Mouse (Mus musculus) stomach, postnatal 0 days (tissue): ENCODE measurements around the gene Dlgap3. TPM values are rescaled to one million over a fixed set of nuclear protein-coding genes. Genes with fewer than 3 reads are reported as not detected.

Experiments
- ATAC-seq: fragments of 200-750 bp; cut with Nextera tagmentation; 2 replicates; pipeline ENCODE4 v1.8.0; 2017; ENCODE audit not compliant: low FRiP score, low TSS enrichment
- DNase-seq: peaks from one replicate; pipeline ENCODE4 v3.0.0-alpha.2; 2016; ENCODE audit warnings: low spot score
- H3K27ac ChIP-seq: fragments of 300-500 bp; sonication (generic); replicated peaks from 2 replicates; pipeline ENCODE4 v1.5.1; 2014; ENCODE audit warnings: mild to moderate bottlenecking, control low read depth
- H3K27me3 ChIP-seq: fragments of 300-500 bp; sonication (generic); 2 replicates; pipeline ENCODE4 v1.6.1; 2014; ENCODE audit warnings: low read length; ENCODE audit not compliant: control insufficient read depth, insufficient read depth
- H3K36me3 ChIP-seq: fragments of 300-500 bp; sonication (generic); 2 replicates; pipeline ENCODE4 v1.6.1; 2014; ENCODE audit warnings: low read length, mixed read lengths; ENCODE audit not compliant: control insufficient read depth, insufficient read depth
- H3K4me1 ChIP-seq: fragments of 300-500 bp; sonication (generic); replicated peaks from 2 replicates; pipeline ENCODE4 v1.6.1; 2014; ENCODE audit warnings: antibody characterized with exemption; ENCODE audit not compliant: control insufficient read depth, insufficient read depth
- H3K4me2 ChIP-seq: fragments of 300-500 bp; sonication (generic); replicated peaks from 2 replicates; pipeline ENCODE4 v1.6.1; 2014; ENCODE audit warnings: low read depth, mild to moderate bottlenecking, control low read depth, moderate library complexity
- H3K4me3 ChIP-seq: fragments of 300-500 bp; sonication (generic); 2 replicates; pipeline ENCODE4 v1.5.1; 2014; ENCODE audit warnings: low read depth, low read length, control low read depth
- H3K9ac ChIP-seq: fragments of 300-500 bp; sonication (generic); 2 replicates; pipeline ENCODE4 v1.6.1; 2014; ENCODE audit warnings: mild to moderate bottlenecking, low read length, control low read depth, mixed read lengths
- H3K9me3 ChIP-seq: fragments of 300-500 bp; sonication (generic); 2 replicates; pipeline ENCODE4 v1.6.1; 2016; ENCODE audit warnings: low read length; ENCODE audit not compliant: control insufficient read depth
- CTCF ChIP-seq: IDR thresholded peaks from 2 replicates; pipeline ENCODE4 v1.5.1; 2016; ENCODE audit warnings: antibody characterized with exemption, low read depth, mild to moderate bottlenecking, moderate library complexity
- EP300 ChIP-seq: optimal IDR thresholded peaks from 2 replicates; pipeline ENCODE3; 2016; ENCODE audit warnings: antibody characterized with exemption
- WGBS: fragments of 180-500 bp; shearing (Covaris S2); extraction: QIAGEN DNeasy Blood & Tissue Kit; methylation state at CpG from one replicate; pipeline ENCODE4 v1.1.7; 2014; 5-methylcytosine and 5-hydroxymethylcytosine counted together
- polyA plus RNA-seq: library from polyadenylated mRNA; unstranded; fragments of >200 nt; fragmentation: Nextera tagmentation; extraction: Ambion mirVana; gene quantifications from 2 replicates; pipeline ENCODE4 v1.2.1, GENCODE M21; 2015

Dlgap3 gene
- polyA plus RNA-seq, 1 experiment from 2014 or later: 0.45 TPM

- H3K27ac ChIP-seq: no peak overlapping the region
- 89% methylated on average over 6 of the region's 6 CpGs for WGBS
- H3K4me2 ChIP-seq: no peak overlapping the region
- ATAC-seq: no peak
- no peak overlapping the region for H3K9ac ChIP-seq
- no peak for DNase-seq
- no peak overlapping the region for H3K4me3 ChIP-seq
- H3K36me3 ChIP-seq: no peaks in the 10 kb centered on the region
- TF ChIP-seq CTCF (no peak), EP300 (no peak)
- H3K27me3 ChIP-seq: no peaks in the 10 kb centered on the region
- no peaks in the 10 kb centered on the region for H3K4me1 ChIP-seq
- H3K9me3 ChIP-seq: no peaks in the 10 kb centered on the region
Measured at GRCm38 (mm10) chr4:127190921-127191320, 21.9 kb downstream of the Dlgap3 start.

GRCm38 (mm10) chr4:127192704-127193103 is 23.7 kb downstream of the Dlgap3 start:
- no peak for TF ChIP-seq CTCF
- TF ChIP-seq EP300: no peak
- H3K27ac ChIP-seq: no peak overlapping the region
- H3K27me3 ChIP-seq: no peaks in the 10 kb centered on the region
- H3K4me1 ChIP-seq: no peaks in the 10 kb centered on the region
- H3K9ac ChIP-seq: no peak overlapping the region
- DNase-seq (no peak), ATAC-seq (no peak)
- H3K36me3 ChIP-seq: no peaks in the 10 kb centered on the region
- WGBS: 70% methylated on average over 8 of the region's 8 CpGs
- no peak overlapping the region for H3K4me3 ChIP-seq
- H3K4me2 ChIP-seq: no peak overlapping the region
- H3K9me3 ChIP-seq: no peaks in the 10 kb centered on the region

DNA sequence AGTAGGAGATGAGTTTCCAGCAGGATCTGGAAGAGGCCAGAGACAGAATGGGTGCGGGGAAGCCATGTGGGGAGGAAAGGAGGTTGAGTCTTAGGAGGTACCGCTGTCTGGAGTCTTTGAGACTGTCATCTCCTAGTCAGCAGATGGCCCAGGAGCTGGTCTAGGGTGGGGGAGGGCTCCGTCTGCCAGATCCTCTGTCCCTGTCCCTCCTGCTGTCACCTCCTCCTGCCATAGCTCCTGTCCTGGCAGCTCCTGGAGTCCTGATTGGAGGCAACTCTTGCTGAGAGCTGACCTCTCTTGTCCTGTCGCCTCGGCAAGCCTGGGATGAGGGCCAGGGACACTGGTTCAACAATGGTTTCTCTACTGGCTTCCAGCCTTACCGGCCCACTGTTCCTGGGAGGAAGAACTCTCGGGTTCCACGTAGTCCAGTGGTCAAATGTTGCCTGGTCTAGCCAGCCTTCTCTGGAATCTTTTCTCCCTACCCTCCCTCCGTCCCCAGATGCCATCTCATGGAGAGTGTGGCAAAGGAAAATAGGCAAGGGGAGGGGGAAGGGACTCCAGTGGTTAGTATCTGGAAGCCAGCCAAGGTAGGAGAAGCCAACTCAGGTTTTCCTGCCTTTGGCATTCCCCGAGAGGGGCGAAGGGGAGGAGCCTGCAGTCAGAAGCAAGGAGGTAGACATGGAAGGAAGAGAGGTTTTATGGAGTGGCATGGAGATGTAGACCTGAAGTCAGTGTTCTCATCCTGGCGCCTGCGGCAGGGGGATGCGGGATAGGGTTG is 24.6 kb downstream of the Dlgap3 start:
- Histone ChIP-seq H3K36me3 (no peaks in the 10 kb centered on the region), H3K27ac (no peak overlapping the region), H3K4me2 (no peak overlapping the region), H3K4me1 (no peaks in the 10 kb centered on the region), H3K27me3 (no peaks in the 10 kb centered on the region), H3K4me3 (no peak overlapping the region), H3K9me3 (no peaks in the 10 kb centered on the region), H3K9ac (no peak overlapping the region)
- WGBS: 62% methylated on average over 14 of the region's 14 CpGs
- TF ChIP-seq EP300 (no peak), CTCF (no peak)
- 0 out of 2 replicates have a peak, but pooled peaks have one; percentile 19 for ATAC-seq
- DNase-seq: no peak

GRCm38 (mm10) chr4:127194477-127195269 is 25.7 kb downstream of the Dlgap3 start:
- ATAC-seq (no peak), DNase-seq (no peak)
- Histone ChIP-seq H3K9me3 (no peaks in the 10 kb centered on the region), H3K4me2 (no peak overlapping the region), H3K4me3 (no peak overlapping the region), H3K9ac (no peak overlapping the region), H3K36me3 (no peaks in the 10 kb centered on the region), H3K27ac (no peak overlapping the region), H3K27me3 (no peaks in the 10 kb centered on the region), H3K4me1 (no peaks in the 10 kb centered on the region)
- TF ChIP-seq CTCF (no peak), EP300 (no peak)
- WGBS: 79% methylated on average over 25 of the region's 25 CpGs

- H3K36me3 ChIP-seq: no peaks in the 10 kb centered on the region
- no peak overlapping the region for H3K27ac ChIP-seq
- H3K4me1 ChIP-seq: no peaks in the 10 kb centered on the region
- H3K27me3 ChIP-seq: no peaks in the 10 kb centered on the region
- H3K9ac ChIP-seq: no peak overlapping the region
- WGBS: 40% methylated on average over 6 of the region's 6 CpGs
- TF ChIP-seq EP300 (no peak), CTCF (no peak)
- H3K4me3 ChIP-seq: no peak overlapping the region
- H3K9me3 ChIP-seq: no peaks in the 10 kb centered on the region
- DNase-seq (no peak), ATAC-seq (no peak)
- no peak overlapping the region for H3K4me2 ChIP-seq
Measured at GRCm38 (mm10) chr4:127198609-127199008, 29.6 kb downstream of the Dlgap3 start.

DNA sequence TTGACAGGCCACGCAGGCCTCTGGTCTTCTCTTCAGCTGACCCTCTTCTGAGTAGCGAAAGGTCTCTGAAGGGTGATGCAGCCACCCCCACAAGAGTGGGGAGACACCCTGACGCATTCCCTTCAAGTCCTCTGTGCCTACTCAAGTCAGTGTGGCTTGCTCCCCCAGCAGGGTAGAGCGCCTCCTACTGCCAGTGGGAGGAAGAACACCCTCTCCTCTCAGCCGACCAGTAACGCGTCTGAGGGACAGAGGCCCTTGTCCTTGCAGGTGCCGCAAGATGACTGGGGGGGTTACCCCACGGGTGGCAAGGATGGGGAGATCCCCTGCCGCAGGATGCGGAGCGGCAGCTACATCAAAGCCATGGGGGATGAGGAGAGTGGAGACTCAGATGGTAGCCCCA is 30.4 kb downstream of the Dlgap3 start:
- H3K27me3 ChIP-seq: no peaks in the 10 kb centered on the region
- no peaks in the 10 kb centered on the region for H3K9me3 ChIP-seq
- no peak overlapping the region for H3K4me3 ChIP-seq
- H3K4me1 ChIP-seq: no peaks in the 10 kb centered on the region
- WGBS: 62% methylated on average over 12 of the region's 12 CpGs
- TF ChIP-seq CTCF (peak; percentile 47), EP300 (no peak)
- no peak overlapping the region for H3K9ac ChIP-seq
- H3K27ac ChIP-seq: no peak overlapping the region
- ATAC-seq (peak; percentile 31; the same call in 1 of the 2 replicates), DNase-seq (no peak)
- no peak overlapping the region for H3K4me2 ChIP-seq
- H3K36me3 ChIP-seq: no peaks in the 10 kb centered on the region
